Mouse (Mus musculus): ENCODE data around the gene Usp31.

Usp31 gene

DNA sequence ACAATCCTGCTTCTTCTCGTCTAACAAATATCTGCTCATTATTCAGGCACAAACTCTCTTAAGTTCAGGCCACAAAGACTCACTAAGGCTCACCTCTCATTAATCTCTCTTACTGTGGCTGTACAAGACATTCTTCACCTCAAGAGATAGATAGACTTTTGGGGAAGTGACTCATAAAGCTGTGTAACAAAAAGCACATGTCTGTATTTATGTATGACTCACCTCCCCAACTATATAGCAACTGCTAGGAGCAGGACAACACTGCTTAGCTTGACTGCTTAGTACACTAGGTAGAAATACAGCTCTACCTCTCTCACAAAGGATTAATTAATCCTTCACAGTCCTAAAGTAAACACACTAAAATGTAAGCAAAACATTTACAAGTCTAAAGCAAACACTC, 46.3 kb downstream of the Usp31 start:
- DNase-seq (ENCODE audit: low spot score in 2 of 2) = no peak

GRCm38 (mm10) chr7:121658866-121659265, 48.2 kb downstream of the Usp31 start:
- no peak for DNase-seq (ENCODE audit: low spot score in 2 of 2)

GRCm38 (mm10) chr7:121654675-121655074, 52.4 kb downstream of the Usp31 start:
- no peak for DNase-seq (ENCODE audit: low spot score in 2 of 2)

DNA sequence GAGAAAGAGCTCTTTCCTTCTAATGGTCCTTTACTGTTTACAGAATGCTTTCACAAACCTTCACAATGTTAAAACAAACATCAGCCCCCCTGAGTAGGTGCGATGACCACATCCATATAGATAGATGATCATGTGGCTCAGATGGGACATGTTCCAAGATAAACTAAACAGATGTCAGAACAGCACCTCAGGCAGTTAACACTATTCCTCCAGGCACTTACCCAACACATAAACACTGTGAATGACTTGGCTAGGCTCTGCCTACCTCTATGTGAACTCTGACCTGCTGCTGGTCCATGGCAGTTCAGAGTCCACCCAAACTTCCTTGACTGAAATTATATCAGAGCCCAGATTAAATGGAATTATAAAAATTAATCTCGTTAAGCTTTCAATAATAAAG, 54.4 kb downstream of the Usp31 start:
- no peak for DNase-seq (ENCODE audit: low spot score in 2 of 2)

DNA sequence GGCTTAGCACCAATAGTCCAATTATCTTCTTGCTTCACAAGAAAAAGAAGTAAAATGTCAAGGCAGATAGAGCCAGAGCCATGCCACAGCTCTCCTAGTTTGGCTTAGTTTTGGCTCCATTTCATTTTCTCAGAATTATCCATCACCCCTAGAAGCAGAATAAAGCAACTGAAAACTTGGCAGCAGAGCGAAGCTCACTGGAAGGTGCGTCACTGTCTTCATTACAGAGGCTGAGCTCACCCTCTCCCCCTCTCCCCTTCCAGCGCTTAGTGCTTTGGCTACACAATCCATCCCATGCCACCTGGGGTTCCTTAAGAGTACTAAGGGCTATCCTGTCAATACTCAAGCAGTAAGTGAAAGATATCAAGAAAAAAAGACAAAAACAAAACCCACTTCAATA, 56.3 kb downstream of the Usp31 start:
- no peak for DNase-seq (ENCODE audit: low spot score in 2 of 2)

- DNase-seq (ENCODE audit: low spot score in 2 of 2) = peak in 1 of 2 experiments; percentile 60
Observed at GRCm38 (mm10) chr7:121640998-121641762, 65.9 kb downstream of the Usp31 start.

GRCm38 (mm10) chr7:121636732-121637131, 70.3 kb downstream of the Usp31 start:
- DNase-seq (ENCODE audit: low spot score in 2 of 2) = no peak

DNA sequence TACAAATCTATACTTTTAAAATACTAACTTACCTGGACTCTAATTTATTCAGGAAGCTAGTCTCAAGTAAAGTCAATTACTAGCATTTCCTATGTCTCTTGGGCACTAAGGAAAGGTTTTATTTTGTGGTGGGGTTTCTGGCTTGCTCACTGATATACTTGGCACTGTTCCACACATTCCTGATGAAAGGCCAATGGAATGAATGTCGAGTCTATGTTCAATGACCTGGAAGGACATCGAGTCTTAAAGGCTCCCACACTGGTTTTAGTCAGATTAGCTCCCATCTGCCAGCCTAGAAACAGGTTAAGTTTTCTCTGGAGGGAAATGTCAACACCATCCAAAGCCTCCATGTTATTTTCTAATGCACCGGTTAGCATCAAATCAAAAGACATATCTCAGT, 72.8 kb downstream of the Usp31 start:
- DNase-seq (ENCODE audit: low spot score in 2 of 2) = no peak

GRCm38 (mm10) chr7:121622835-121623420, 84.1 kb downstream of the Usp31 start:
- no peak for DNase-seq (ENCODE audit: low spot score in 2 of 2)

DNA sequence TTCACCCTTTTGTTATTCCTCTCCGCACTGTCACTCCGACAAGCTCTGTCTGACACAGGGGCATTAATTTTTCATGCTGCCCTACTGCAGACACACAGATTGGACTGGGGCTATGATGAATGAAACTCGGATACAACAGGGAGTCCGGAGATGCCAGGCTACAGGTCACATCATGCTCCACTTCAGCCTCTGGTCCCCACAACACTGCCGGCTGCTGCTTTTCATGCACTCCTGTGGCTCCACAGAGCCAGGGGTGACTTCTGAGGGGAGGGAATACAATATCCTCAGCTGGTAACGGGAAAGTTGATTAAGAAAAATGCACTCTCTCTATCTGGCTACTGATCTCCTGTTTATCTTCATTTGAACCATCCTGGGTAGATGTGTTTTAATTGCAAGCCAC, 84.6 kb downstream of the Usp31 start:
- DNase-seq (ENCODE audit: low spot score in 2 of 2) = no peak

- DNase-seq (ENCODE audit: low spot score in 2 of 2) = no peak
Observed at GRCm38 (mm10) chr7:121601697-121602096, 105.4 kb downstream of the Usp31 start.

- no peak for DNase-seq (ENCODE audit: low spot score in 2 of 2)
Observed at GRCm38 (mm10) chr7:121596401-121596800, 110.7 kb downstream of the Usp31 start.

- DNase-seq (ENCODE audit: low spot score in 2 of 2) = no peak
Observed at GRCm38 (mm10) chr7:121595496-121595895, 111.6 kb downstream of the Usp31 start.

GRCm38 (mm10) chr7:121595085-121595484, 112.0 kb downstream of the Usp31 start:
- DNase-seq (ENCODE audit: low spot score in 2 of 2) = no peak

GRCm38 (mm10) chr7:121594623-121595022, 112.4 kb downstream of the Usp31 start:
- DNase-seq (ENCODE audit: low spot score in 2 of 2) = no peak

All from frontal cortex, postnatal 25 days (tissue).